Mouse (Mus musculus): ENCODE data around the gene Tbc1d9b. TPM values are rescaled to one million over a fixed set of nuclear protein-coding genes. Genes with fewer than 3 reads are reported as not detected.

Gene Tbc1d9b
- polyA plus RNA-seq, 1 experiment from 2014 or later: 16.7 TPM

DNA sequence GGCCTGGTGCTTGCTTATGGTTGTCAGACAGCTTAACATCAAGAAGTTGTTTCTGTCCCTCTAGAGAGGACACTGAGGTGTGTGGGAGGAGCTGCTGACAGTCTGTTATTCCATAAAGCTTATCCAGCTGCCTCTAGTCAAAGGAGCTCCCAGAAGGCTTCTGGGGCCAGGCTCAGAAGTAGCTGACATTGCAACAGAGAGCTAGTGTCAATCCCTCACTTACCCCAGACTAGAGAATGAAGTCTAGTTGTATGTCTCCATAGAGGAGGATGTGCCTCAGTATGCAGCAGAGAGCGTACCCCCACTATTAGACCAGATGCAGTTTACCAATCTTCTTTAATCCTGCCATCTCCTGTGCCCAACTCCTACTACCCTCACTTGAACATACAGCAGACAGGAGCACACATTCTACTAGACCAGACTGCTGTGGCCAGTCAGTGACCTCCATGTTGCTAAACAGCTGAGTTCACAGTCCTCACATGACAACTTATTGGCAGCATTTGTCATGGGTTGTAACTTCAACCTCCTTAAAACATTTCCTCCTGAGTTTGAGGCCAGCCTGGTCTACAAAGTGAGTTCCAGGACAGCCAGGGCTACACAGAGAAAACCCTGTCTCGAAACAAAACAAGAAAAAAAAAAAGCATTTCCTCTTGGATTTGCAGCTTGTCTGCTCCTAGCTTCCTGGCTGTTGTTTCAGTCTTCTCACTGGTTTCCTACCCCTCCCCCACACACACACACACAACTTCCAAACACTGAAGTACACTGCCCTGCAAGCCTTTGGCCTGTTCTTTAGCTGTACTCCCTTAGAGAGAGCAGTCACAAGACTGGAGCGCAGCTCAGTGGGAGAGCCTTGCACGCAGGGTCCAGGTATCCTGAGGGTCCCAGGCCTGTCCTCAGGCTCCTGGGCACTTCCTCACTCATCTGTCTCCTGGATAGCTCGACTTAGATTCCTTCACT, 47.6 kb downstream of the Tbc1d9b start:
- Histone ChIP-seq H3K27me3 (replicated peaks; ENCODE audit: control insufficient read depth, insufficient read depth, low read length) (no peaks in the 10 kb centered on the region), H3K9ac (ENCODE audit: low read depth, low read length) (no peak overlapping the region), H3K4me1 (replicated peaks; ENCODE audit: control insufficient read depth, insufficient read depth, low read length) (no peaks in the 10 kb centered on the region), H3K36me3 (ENCODE audit: control insufficient read depth, insufficient read depth) (no peaks in the 10 kb centered on the region), H3K4me3 (ENCODE audit: low read depth, low read length) (no peak overlapping the region), H3K4me2 (replicated peaks; ENCODE audit: low read depth) (no peak overlapping the region), H3K9me3 (ENCODE audit: control insufficient read depth) (no peaks in the 10 kb centered on the region), H3K27ac (ENCODE audit: low read depth, low read length) (no peak overlapping the region)
- no peak for TF ChIP-seq CTCF (IDR thresholded peaks at IDR 0.05; ENCODE audit: low read depth)
- WGBS: 74% methylated on average over 5 of the region's 5 CpGs
- no peak for ATAC-seq

GRCm38 (mm10) chr11:50180478-50181231, 49.5 kb downstream of the Tbc1d9b start:
- H3K4me1 ChIP-seq (replicated peaks; ENCODE audit: control insufficient read depth, insufficient read depth, low read length): no peaks in the 10 kb centered on the region
- H3K4me2 ChIP-seq (replicated peaks; ENCODE audit: low read depth): no peak overlapping the region
- WGBS: 82% methylated on average over 6 of the region's 6 CpGs
- no peak for TF ChIP-seq CTCF (IDR thresholded peaks at IDR 0.05; ENCODE audit: low read depth)
- no peaks in the 10 kb centered on the region for H3K36me3 ChIP-seq (ENCODE audit: control insufficient read depth, insufficient read depth)
- no peak overlapping the region for H3K9ac ChIP-seq (ENCODE audit: low read depth, low read length)
- no peak overlapping the region for H3K27ac ChIP-seq (ENCODE audit: low read depth, low read length)
- no peaks in the 10 kb centered on the region for H3K9me3 ChIP-seq (ENCODE audit: control insufficient read depth)
- no peaks in the 10 kb centered on the region for H3K27me3 ChIP-seq (replicated peaks; ENCODE audit: control insufficient read depth, insufficient read depth, low read length)
- ATAC-seq: no peak
- H3K4me3 ChIP-seq (ENCODE audit: low read depth, low read length): no peak overlapping the region

DNA sequence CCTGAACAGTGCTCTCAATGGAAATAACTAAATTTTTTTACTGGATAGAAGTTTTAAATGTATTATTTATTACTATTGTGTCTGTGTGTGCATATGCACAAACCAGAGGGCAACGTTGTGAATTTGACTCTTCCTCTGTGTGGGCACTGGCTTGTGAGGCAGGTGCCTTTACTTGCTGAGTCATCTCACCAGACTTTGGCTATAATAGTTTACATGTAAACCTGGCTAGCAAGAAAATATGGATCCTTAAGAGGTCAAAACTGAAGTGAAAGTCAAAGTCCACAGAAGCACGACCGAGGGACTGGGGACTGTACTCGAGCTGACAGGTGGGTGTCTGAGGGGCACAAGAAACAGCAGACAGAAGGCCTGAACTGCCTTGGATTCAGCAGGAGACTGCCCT, 51.5 kb downstream of the Tbc1d9b start:
- Histone ChIP-seq H3K27ac (ENCODE audit: low read depth, low read length) (no peak overlapping the region), H3K9me3 (ENCODE audit: control insufficient read depth) (no peaks in the 10 kb centered on the region), H3K4me2 (replicated peaks; ENCODE audit: low read depth) (no peak overlapping the region), H3K4me3 (ENCODE audit: low read depth, low read length) (no peak overlapping the region), H3K4me1 (replicated peaks; ENCODE audit: control insufficient read depth, insufficient read depth, low read length) (no peaks in the 10 kb centered on the region), H3K9ac (ENCODE audit: low read depth, low read length) (no peak overlapping the region), H3K27me3 (replicated peaks; ENCODE audit: control insufficient read depth, insufficient read depth, low read length) (no peaks in the 10 kb centered on the region), H3K36me3 (ENCODE audit: control insufficient read depth, insufficient read depth) (no peaks in the 10 kb centered on the region)
- WGBS: 58% methylated on average over 4 of the region's 4 CpGs
- ATAC-seq: no peak; the same call in 1 of the 2 replicates
- TF ChIP-seq CTCF (IDR thresholded peaks at IDR 0.05; ENCODE audit: low read depth): no peak

GRCm38 (mm10) chr11:50184788-50185187, 53.6 kb downstream of the Tbc1d9b start:
- Histone ChIP-seq H3K4me1 (replicated peaks; ENCODE audit: control insufficient read depth, insufficient read depth, low read length) (no peaks in the 10 kb centered on the region), H3K4me2 (replicated peaks; ENCODE audit: low read depth) (no peak overlapping the region), H3K4me3 (ENCODE audit: low read depth, low read length) (no peak overlapping the region), H3K9me3 (ENCODE audit: control insufficient read depth) (no peaks in the 10 kb centered on the region), H3K27ac (ENCODE audit: low read depth, low read length) (no peak overlapping the region), H3K9ac (ENCODE audit: low read depth, low read length) (no peak overlapping the region), H3K27me3 (replicated peaks; ENCODE audit: control insufficient read depth, insufficient read depth, low read length) (no peaks in the 10 kb centered on the region), H3K36me3 (ENCODE audit: control insufficient read depth, insufficient read depth) (no peaks in the 10 kb centered on the region)
- no peak for ATAC-seq
- WGBS: 82% methylated on average over 3 of the region's 3 CpGs
- no peak for TF ChIP-seq CTCF (IDR thresholded peaks at IDR 0.05; ENCODE audit: low read depth)

DNA sequence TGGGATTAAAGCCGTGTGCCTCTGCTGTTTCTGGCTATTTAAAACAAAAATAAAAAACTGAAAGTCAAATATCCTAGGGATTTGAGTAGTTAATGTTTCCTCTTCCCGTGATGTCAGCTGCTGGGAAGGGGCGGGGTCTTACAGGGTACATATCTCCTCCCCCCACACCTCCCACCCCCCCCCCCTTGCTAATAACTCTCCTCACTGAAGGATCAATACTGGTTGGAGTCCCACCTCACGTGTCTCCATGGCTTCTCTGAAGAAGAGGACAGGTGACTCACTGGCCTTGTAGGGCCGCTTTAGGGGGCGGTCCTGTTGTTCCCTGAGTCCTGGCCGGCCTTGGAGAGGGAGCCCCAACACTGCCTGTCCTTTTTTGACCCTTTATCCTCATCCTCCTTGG, 57.5 kb downstream of the Tbc1d9b start:
- WGBS: 54% methylated on average over 7 of the region's 7 CpGs
- no peak for ATAC-seq

DNA sequence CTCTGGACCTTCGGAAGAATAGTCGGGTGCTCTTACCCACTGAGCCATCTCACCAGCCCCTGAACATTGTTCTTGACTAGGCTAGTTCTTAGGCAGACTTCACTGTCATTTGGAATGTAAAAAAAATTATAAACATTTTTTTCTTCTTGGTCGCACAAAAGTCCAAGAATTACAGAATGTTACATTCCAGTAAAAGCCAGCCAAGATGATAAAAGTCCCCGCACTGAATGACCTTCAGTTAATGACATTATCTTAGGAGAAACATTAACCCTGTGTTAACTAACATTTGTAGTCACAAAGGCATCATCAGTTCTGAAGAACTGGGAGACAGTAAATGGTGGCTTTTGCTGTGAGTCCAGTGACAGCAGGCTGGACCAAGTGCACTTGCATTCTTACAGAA, 59.2 kb downstream of the Tbc1d9b start:
- WGBS: 56% methylated on average over 4 of the region's 4 CpGs
- H3K27me3 ChIP-seq (replicated peaks; ENCODE audit: control insufficient read depth, insufficient read depth, low read length): no peaks in the 10 kb centered on the region
- H3K27ac ChIP-seq (ENCODE audit: low read depth, low read length): no peak overlapping the region
- H3K4me2 ChIP-seq (replicated peaks; ENCODE audit: low read depth): no peak overlapping the region
- TF ChIP-seq CTCF (IDR thresholded peaks at IDR 0.05; ENCODE audit: low read depth): no peak
- no peak overlapping the region for H3K4me3 ChIP-seq (ENCODE audit: low read depth, low read length)
- no peaks in the 10 kb centered on the region for H3K9me3 ChIP-seq (ENCODE audit: control insufficient read depth)
- H3K9ac ChIP-seq (ENCODE audit: low read depth, low read length): no peak overlapping the region
- no peaks in the 10 kb centered on the region for H3K36me3 ChIP-seq (ENCODE audit: control insufficient read depth, insufficient read depth)
- ATAC-seq: no peak
- no peaks in the 10 kb centered on the region for H3K4me1 ChIP-seq (replicated peaks; ENCODE audit: control insufficient read depth, insufficient read depth, low read length)

More for the DNA sequence above, 57.5 kb downstream of the Tbc1d9b start:
- no peak overlapping the region for H3K9ac ChIP-seq (ENCODE audit: low read depth, low read length)
- no peak for TF ChIP-seq CTCF (IDR thresholded peaks at IDR 0.05; ENCODE audit: low read depth)
- no peaks in the 10 kb centered on the region for H3K36me3 ChIP-seq (ENCODE audit: control insufficient read depth, insufficient read depth)
- H3K27ac ChIP-seq (ENCODE audit: low read depth, low read length): no peak overlapping the region
- no peak overlapping the region for H3K4me2 ChIP-seq (replicated peaks; ENCODE audit: low read depth)
- H3K4me3 ChIP-seq (ENCODE audit: low read depth, low read length): no peak overlapping the region
- H3K9me3 ChIP-seq (ENCODE audit: control insufficient read depth): no peaks in the 10 kb centered on the region
- H3K4me1 ChIP-seq (replicated peaks; ENCODE audit: control insufficient read depth, insufficient read depth, low read length): no peaks in the 10 kb centered on the region
- no peaks in the 10 kb centered on the region for H3K27me3 ChIP-seq (replicated peaks; ENCODE audit: control insufficient read depth, insufficient read depth, low read length)

Measured in intestine, postnatal 0 days (tissue).